Mouse (Mus musculus) adrenal gland, postnatal 36 days (tissue): Measurements from ENCODE around the gene Pank1. TPM values are rescaled to one million over a fixed set of nuclear protein-coding genes. Genes with fewer than 3 reads are reported as not detected.
A peak's percentile ranks its signal among the peaks of the same experiment; 100 is the strongest.

Experiments used
- DNase-seq, 2 experiments: peaks; one replicate each; pipeline ENCODE4 v3.0.0; 2021; ENCODE audit warnings: mixed read lengths in 1 of 2
- total RNA-seq, 2 experiments: library from RNA; stranded (reverse); gene quantifications; 2 replicates each; pipeline ENCODE4 v1.2.3; 2021

Pank1 gene
- total RNA-seq, 2 experiments from 2014 or later, result 52.3 to 93.0 TPM

DNA sequence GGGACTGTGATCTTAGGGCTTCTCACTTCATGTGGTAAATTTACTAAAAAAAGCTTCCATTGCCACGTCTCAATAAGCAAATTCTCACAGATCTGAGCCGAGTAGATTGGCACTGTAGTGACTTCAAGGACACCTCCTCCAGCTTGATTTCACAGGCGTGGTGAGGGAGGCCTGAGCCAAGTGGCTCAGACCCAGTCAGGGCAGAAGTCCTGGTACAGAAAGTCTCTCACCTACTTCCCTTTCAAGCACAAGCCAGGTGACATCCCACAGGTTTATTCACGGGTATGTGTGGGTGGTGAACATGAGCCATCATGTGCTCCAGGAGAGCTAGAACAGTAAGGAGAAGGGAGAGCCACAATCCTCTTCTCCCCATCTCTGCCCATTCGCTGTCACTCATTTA is 1.9 kb upstream of the Pank1 start:
- peak; percentile 44 to 56 for DNase-seq

DNA sequence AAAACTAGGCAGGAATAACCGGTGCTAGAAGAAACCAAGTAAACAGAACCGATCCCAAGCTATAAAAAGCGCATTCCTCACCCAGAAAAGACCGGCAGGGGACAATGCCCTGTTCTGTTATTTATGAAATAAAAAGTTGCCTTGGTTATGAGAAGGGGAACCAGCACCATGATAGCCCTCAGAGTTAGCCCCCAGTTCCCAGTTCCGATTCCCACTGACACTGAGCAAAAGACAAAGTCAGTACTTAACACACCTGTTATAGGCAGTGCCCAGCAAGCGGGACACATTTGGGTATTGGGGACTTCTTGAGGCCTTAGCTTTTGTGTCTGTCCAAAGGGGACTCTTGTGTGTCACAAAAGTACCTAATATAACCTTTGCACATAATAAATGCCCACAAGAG is 369 bp upstream of the Pank1 start:
- DNase-seq, result no peak

DNA sequence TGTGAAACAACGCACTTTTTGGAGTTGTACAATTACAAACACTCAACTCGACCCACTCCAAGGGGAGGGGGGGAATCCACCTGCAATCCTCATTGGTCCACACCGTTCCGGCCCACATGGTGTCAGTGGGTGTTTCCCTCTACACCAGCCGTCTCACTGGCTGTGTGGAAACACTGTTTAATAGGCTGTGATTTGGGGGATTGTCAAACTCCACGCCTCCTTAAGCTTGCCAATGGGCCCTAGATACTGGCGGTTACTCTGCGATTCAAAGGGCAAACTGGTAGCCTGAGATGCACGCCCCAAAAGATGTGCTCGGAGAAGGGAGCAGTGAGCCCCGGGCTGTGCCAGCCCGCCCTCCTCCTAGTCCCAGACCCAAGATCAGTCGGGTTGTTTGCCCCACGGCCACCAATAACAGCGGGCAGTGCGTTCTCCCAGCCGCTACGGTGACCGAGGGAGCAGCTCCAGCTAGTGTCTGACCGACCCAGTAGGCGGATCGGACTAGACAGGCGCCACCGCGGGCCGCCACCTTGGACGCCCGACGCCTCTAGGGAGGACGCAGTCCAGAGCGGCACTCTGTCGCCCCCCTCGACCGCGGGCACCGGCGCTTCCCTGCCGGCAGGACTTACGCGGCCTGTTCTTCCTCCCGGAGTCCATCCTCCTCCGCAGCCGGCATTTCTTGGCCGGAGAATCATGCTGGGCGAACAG is 1.2 kb downstream of the Pank1 start:
- peak; percentile 90 to 92 for DNase-seq

DNA sequence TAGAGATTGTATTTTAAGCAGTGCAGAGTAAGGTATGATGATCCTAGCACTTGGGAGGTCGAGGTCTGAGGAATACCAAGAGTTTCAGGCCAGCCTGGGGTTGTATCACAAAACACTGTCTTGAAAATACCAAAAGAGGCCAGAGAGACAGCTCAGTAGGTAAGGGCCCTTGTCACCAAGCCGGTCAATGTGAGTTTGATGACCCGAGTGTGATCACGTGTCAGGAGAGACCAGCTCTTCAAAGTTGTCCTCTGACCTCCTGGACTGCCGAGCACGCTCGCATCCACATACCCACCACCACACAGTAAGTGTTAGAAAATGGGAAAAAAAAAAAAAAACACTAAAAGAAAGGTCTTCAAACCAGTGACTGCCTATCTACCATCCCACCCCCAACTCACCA is 2.6 kb downstream of the Pank1 start:
- DNase-seq, result no peak

- no peak for DNase-seq
These were observed 9.9 kb downstream of the Pank1 start for GRCm38 (mm10) chr19:34869375-34869774.

DNA sequence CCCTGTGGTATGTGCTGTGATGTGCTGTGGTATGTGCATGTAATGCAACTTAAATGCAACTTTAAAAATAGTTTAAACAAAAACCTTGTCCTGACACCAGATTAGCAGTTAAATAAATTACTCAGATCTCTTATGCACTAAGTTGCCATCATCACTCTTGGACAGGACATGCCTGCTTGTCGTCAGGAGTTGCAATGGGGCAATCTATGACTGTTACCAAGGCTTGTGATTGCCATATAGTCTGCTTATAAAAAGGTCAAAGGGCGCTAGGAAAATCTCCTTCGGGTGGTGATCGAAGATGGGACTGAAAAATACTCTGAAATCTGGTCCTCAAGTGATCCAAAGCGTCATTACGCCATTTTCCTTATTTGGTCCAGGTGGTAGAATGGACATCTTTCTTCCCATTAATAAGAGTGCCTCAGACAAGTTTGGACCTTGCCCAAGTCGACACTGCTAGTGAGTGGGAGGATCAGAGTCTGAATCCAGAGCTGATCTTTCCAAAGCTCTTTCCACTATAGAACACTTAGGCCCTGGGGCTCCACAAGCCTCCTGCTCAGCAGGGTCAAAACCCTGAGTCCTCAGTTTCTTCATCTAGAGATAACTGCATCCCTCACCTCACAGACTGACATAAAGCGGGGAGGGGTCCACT is 11.0 kb downstream of the Pank1 start:
- DNase-seq, result no peak

- no peak for DNase-seq
These were observed 15.5 kb downstream of the Pank1 start for GRCm38 (mm10) chr19:34863737-34864136.

DNA sequence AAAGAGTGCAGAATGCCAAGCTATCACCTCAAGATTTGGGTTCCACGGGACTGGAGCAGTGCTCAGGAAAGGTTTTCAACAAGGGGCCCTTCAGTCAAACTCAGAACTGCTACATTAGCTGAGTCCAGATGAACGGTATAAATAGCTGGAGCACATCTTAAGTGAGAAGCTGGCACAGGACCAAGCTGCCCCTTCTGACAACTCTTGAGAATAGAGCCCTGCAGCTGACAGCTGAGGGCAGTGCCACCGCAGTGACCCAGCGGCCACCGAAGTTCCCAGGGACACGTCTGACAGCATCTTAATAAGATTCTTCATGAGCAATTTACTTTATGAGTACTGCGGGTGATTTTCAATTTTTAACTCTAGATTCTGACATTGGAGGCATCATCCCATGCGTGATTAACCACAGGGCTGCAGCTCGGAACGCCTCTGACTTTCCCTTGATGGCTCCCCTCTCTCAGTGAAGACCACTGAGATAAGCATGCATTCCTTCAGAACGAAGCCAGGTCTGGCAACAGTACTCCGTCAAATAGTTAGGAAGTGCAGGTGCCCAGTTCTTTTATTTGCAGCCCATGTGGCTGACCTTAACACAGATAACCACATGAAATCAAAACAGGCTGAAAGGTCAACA is 23.1 kb downstream of the Pank1 start:
- peak; percentile 51 to 56 for DNase-seq

DNA sequence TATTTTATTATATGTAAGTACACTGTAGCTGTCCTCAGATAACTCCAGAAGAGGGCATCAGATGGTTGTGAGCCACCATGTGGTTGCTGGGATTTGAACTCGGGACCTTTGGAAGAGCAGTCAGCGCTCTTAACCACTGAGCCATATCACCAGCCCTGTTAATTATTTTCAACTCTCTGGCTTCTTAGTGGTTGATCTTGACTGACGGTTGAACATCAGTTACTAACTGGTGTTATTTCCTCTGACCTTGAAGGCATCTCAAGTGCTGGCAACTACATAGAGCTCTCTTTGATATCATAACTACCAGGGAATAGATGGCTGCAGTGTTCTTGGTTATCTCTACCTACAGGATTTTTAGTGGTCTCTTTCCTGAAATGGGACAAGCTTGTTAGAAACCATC is 28.1 kb downstream of the Pank1 start:
- no peak for DNase-seq

DNA sequence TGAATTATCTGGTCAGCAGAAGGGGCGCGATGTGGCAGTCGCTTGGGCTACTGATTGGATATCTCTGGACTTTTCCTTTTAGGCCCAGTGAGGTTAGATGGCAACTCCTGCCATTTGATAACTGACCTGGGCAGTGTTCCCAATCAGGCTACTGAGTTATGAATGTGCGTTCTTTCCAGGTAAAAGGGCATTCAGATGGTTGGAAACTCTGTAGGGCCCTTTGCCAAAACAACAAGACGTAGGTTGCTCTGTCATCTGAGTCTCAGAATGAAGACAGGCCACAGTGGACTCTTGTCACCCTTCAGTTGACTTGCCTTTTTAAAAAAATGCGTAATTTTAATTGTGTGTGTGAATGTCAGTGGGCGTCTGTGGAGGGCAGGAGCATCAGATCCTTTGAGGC is 29.8 kb downstream of the Pank1 start:
- peak; percentile 30 to 38 for DNase-seq

DNA sequence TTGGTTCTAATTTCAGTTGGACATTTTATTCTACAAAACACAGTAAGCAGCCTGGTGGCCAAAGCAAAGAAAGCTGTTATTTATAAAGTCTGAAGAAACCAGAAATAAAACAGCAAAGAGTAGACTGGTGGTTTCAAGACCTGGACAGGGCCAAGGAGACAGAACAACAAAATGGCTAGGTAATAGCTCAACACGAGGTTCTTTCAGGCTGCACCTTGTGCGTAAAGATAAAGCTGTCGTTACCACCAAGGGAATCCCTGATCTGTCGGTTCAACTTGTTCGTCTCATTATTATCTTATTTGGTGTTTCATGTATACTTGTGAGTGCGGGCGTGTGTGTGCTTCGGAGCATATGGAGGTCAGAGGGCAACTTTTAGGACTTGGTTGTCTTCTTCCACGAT is 31.1 kb downstream of the Pank1 start:
- no peak for DNase-seq

GRCm38 (mm10) chr19:34847103-34847502 is 32.2 kb downstream of the Pank1 start:
- no peak for DNase-seq

- DNase-seq, result no peak
These were observed 32.7 kb downstream of the Pank1 start for GRCm38 (mm10) chr19:34846508-34847038.

DNA sequence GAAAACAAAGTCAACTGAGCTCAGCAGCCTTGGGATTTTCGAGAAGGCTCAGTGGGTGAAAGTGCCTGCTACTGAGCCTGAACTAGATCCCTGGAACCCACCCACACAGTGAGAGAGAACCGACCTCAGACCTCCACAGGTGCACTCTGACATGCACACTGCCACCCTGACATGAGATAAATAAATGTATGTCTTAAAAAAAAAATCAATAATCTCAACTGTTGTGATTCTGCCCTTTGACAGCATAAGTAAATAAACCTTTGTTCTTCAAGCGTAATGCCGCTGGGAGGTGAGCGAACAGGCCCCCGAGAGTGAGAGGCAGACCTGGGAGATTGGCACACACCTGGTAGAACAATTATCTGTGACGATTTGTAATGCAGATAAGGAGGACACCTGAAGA is 33.2 kb downstream of the Pank1 start:
- DNase-seq, result no peak

- no peak for DNase-seq
These were observed 33.9 kb downstream of the Pank1 start for GRCm38 (mm10) chr19:34845331-34845730.

DNA sequence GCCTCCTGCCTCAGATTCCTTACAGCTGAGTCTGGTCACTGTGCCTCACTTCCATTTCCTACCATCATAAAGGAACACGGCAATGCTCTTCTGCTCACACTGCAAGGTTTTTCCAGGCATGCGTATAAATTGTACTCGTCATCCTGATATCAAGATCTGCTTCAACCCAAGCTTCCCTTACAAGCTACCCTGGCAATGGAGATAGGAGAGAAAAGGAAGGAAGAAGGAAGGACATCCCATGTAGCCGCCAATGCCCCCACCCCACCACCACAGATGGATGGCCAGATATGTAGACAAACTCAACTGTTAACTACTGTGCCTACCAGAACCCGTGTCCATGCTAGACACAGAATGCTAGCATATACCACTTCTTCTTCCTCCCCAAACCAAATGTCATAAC is 34.5 kb downstream of the Pank1 start:
- no peak for DNase-seq

DNA sequence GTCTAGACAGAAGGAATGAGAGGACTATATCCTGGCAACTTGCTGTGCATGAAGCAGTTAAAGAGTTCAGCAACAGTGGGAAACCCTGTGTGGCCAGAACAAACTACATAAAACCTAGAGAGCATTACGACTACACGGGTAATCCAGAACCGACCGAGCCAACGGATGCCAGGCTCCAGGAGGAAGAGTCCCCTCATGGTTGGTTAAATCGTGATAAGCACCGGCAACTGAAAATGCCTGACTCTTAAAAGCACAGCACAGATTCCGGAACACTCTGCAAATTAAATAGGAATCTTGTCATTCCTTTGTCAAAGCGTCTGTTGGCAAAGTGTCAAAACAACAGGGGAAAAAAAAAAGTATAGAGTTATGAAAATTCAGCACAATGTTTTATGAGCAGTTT is 35.2 kb downstream of the Pank1 start:
- DNase-seq, result no peak

GRCm38 (mm10) chr19:34841719-34842506 is 37.3 kb downstream of the Pank1 start:
- no peak for DNase-seq

- DNase-seq, result no peak
These were observed 40.6 kb downstream of the Pank1 start for GRCm38 (mm10) chr19:34838624-34839023.

- DNase-seq, result no peak
These were observed 47.6 kb downstream of the Pank1 start for GRCm38 (mm10) chr19:34831702-34832101.

GRCm38 (mm10) chr19:34827916-34828635 is 51.2 kb downstream of the Pank1 start:
- DNase-seq, result no peak

DNA sequence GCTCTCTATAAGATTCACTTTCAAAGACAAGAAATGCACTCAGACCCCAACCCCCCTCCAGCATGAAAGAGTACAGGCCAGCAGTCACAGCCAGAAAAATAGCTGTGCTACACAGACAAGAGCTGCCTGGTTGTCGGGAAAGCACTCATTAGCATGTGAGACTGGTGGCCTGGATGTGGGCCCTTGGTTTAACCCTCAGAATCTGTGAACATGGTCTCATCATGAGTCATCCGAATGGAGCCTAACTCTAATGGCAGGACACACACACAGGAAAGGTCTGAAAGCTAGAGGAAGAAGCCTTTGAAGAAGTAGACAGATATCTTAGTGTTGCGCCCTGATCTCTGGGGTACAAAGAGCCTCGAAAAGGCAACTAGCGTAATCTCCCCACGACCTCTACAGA is 51.8 kb downstream of the Pank1 start:
- no peak for DNase-seq
